Mouse (Mus musculus) testis, adult 2 months (tissue): ENCODE results near the gene Prr15.

ENCODE experiments used
- CTCF ChIP-seq: fragments of 200-500 bp; IDR thresholded peaks from 2 replicates; pipeline ENCODE4 v1.5.1; 2012; ENCODE audit warnings: low read depth, mild to moderate bottlenecking, inconsistent platforms, low read length, moderate library complexity; ENCODE audit not compliant: control insufficient read depth, insufficient read depth, insufficient replicate concordance
- POLR2A ChIP-seq: fragments of 200-500 bp; IDR thresholded peaks from 2 replicates; pipeline ENCODE4 v1.6.1; 2012; ENCODE audit warnings: low read depth, mild to moderate bottlenecking, inconsistent platforms, low read length, moderate library complexity; ENCODE audit not compliant: control insufficient read depth

DNA sequence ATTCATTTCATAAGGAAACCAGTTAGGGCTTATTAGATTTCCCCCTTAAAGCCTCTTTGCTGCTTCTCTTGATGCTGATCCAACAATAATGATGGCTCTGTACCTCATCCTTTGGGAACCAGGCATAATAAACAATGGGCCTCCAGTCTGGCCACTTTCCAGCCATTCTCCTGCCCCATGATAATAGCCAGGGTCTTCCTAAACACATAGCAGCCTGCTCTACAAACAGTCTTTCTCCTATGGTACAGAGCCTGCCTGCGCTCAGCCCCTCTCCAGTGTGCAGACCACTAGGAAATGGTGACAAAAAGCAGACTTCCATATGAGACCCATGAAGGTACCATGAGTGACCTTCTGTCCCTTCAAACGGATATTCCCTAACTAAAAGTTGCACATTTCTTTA lies 26.2 kb upstream of the Prr15 start:
- TF ChIP-seq POLR2A (no peak), CTCF (no peak)
